Mouse (Mus musculus): ENCODE measurements around the gene Ifitm5.

The Ifitm5 gene

DNA sequence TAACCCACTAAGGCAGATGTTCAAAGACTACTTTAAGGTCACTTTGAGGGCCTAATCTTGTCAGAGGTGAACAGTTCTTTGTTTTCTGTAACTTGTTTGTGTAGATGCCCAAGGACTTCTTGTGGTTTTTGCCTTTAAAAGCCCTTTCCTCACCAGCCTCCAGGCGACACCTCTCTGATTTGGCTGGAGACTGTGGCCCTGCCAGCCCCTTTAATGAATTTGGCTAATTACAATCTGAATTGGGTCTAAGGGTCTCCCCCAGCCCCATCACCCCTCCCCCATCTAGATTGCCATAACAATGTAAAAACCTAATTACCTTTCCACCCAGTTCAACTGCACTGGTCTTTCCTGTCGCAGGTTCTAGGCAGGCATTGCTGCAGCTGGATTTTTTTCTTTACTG lies 12.6 kb upstream of the Ifitm5 start:
- DNase-seq (ENCODE audit: low read depth in 1 of 2, low spot score in 2 of 2): no peak

DNA sequence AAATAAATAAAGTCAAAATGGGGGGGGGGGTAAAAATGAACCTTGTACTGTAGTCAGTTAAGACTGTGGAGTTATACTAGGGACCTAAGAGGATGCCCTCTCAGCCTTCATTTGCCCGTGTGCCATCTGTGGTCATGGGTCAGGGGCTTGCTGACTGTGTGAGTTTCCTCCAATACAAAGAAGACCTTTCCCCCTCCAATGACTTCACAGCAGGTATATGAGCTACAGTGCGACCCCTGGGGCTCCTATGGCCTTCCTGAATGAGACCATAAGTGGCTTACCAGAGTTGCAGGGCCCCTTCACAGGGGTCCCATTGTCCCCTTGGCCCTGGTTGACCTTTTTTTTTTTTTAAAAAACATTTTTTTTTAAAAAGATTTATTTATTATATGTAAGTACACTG lies 11.3 kb upstream of the Ifitm5 start:
- DNase-seq (ENCODE audit: low read depth in 1 of 2, low spot score in 2 of 2): no peak

DNA sequence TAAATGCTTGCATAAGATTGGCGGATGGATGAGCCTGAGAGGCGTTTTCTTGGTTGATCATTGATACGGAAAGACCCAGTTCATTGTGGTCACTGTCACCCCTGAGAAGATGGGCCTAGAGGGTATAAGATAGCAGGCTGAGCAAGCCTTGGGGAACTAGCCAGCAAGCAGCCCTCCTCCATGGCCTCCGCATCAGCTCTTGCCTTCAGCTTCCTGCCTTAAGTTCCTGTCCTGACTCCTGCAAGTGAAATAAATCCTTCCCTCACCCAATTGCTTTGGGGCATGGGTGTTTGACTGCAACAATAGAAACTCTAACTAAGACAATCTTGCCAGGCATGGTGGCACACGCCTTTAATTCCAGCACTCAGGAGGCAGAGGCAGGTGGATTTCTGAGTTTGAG lies 9.9 kb upstream of the Ifitm5 start:
- no peak for DNase-seq (ENCODE audit: low read depth in 1 of 2, low spot score in 2 of 2)

DNA sequence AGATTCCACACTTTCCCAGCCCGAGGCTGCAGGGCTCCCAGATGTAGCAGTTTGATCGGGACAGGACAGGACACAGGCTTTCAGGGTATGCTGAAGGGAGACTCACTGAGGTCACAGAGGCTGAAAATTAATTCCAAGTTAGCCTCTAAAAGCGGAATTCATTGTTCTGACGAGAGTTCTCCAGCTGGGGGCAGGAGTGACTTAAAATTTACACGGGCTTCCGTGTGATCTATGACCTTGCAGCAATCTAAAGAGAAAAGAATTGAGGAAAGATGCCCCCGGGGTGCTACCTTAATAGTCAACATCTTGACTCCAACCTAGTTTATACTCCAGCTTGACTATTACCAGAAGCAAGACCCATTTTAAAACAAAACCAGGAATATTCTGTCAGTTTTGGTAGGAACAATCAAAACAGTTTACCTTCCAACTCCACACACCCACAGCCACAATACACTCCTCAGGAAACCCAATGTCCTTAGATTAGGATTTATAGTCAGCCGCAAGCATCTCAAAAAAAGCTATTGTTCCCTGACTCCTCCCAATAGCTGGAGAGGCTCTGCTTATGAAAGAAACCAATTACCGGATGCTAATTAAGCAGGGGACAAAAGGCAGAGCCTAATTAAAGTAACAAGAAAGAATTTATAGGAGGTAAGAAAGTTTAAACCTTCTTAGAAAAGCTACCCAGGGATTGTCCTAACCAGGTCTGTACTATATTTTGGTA lies 9.2 kb upstream of the Ifitm5 start:
- DNase-seq (ENCODE audit: low read depth in 1 of 2, low spot score in 2 of 2): peak in 1 of 2 experiments; percentile 38

DNA sequence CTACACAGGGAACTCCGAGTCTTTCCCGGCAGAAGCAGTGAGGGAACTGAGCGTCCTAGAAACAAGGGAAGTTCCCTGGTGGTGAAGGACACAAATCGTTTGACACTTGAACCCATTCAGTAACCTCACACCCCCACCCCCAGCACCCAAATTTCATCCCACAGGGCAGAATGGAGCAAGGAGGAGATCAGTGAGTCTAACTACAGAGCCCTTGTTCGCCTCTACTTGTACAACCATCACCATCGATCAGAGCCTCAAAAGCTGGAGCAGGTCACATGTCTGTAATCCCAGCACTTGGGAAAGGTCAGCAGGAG lies 6.4 kb upstream of the Ifitm5 start:
- DNase-seq (ENCODE audit: low read depth in 1 of 2, low spot score in 2 of 2): no peak

DNA sequence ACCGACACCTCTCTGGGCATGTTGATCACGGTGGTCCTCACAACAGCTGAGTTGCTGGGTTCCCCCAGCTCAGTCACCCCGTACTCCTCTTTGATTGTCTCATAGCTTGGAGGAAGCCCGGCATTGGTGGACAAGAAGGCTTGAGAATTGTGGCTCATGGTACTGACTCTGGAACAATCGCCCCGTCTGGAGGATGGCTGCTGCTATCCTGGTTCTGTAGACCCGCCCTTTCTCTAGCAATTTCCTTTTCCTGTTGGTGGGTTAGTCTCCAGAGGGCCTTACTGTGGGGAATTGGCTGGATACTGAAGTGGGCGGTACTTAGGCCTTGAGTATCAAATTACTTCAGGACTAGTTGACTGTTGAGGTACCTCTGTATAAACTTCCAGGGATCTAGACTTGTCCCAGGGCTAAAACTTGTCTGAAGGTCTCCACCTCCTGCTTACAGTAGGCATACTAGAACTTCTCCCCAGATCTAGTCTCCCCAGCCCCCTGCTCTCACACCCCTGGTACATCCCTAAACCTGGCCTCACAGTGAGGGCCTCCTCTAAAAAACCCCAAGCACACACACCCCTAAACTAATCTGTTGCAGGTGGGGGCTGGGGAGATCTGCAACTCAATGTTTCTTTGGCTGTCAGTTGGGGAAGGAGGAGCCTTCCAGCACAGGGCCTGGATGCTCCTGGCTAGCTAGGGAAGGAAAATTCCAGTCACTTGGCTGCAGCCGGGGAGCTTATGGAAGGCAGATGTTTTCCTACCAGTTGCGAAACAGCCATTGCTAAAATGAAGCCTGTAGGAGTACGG lies 5.9 kb upstream of the Ifitm5 start, which contains the start of the genes Gm45717 and Ifitm2:
TSS of gene Gm45717 (minus strand) at position 180 of the 798 bp plus-strand sequence.
TSS of gene Ifitm2 (minus strand) at position 230 of the 798 bp plus-strand sequence.
- DNase-seq (ENCODE audit: low read depth in 1 of 2, low spot score in 2 of 2): no peak

DNA sequence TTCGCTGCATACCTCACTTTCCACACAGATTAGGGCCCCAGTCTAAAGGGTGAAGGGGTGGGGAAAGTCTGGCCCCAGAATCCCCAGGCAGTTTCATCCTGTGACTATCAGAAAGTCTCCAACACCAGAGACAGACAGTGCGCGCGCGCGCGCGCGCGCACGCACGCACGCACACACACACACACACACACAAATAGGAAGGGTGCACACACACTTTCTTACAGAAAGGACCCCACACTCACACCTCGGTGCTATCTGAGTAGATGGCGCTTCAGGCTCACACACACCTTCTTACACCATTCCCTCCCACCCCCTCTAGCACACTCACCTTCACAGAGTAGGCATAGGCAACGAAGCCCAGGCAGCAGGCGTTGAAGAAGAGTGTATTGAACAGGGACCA lies 5.3 kb upstream of the Ifitm5 start:
- no peak for DNase-seq (ENCODE audit: low read depth in 1 of 2, low spot score in 2 of 2)

DNA sequence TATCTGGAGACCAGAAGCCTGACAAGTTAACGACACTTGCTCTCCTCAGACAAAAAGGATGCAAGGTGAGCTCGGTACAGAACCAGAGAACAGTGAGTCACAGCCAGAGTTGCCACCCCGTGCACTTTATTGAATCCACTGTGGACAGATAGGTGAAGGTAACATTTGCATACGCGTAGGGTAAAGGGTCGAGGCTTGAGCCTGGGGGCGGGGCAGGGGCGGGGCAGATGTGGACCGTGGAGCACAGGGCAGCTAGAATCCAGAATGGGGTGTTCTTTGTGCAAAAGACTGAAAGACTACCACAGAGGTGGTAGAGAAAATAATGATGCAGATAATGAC lies 4.6 kb upstream of the Ifitm5 start:
- DNase-seq (ENCODE audit: low read depth in 1 of 2, low spot score in 2 of 2): no peak

DNA sequence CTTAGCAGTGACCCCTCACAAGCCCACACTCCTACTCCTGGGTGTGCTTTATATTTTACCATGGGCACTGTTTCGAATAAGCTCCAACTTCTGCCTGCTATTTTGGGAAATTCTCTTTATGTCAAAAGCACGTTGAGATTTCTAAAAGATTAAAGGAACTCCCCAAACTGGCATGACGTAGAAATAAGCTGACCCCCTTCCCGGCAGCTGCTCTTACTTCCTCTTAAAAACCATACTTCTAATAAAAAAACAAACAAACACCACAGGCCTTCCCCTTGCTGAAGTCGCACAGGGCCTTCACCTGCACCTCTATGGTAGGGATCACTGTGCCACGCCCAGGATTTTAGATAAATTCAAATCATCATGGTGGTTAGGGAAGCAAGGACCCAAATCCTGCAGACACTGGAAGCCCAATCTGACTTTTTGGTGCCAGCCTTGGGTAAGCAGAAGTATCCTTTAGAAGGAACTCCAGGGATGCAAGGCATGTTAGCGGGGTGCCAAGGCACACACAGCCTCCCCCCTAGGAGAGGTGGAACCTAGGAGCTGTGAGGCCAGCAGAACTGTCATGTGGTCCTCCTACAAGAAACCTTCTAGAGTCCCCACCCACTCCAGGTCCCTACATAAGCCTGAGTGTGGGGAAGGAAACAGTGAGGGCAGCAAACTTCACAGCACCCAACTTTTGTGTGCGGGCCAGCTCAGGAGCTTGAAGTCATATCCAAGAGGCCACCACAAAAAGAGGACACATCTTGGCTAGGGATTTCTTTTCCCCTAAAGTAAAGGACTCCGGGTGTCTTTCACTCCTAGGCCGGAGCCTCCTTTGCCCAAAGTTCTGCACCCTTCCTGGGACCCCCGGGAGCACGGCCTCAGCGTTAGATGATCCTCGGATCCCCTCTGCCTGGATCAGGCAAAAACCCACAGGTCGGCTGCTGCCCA lies 4.0 kb upstream of the Ifitm5 start:
- peak; percentile 33 to 57 for DNase-seq (ENCODE audit: low read depth in 1 of 2, low spot score in 2 of 2)

DNA sequence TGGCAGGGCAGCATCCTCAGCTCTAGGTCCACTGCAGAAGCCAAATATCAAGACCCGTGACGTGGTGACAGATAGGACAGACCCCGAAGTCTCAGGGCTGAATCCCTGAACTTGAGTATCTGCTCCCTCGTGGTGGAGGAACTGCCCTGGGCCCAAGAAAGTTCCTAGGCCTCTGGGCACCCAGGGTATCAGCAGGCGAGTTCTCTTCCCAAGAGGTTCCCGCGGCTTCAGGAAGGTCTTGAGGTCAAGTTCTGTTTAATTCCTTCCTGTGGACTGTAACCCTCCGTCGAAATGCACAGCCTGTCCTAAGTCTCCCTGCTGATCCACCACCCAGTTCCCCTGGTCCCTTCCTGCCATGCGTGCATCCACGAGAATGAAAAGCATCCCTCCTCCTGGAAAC lies 3.0 kb upstream of the Ifitm5 start:
- DNase-seq (ENCODE audit: low read depth in 1 of 2, low spot score in 2 of 2): no peak

DNA sequence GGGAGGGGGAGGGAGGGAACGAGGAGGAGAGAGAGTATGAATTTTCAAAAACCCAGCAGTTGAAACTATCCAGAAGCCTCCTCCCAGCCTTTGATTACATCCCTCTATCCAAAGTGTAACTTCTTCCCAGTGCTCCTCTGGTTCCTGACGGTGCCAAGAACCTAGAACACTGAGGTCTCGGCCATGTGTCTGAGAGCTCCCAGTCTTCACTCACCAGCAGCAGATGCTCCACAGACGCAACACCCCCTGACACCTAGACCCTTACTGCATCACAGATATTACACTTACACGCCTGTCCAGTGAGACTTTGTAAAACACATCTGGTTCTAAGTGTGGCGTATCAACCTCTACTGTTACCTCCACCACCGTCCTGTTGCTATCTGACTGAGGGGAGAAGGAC lies 2.4 kb upstream of the Ifitm5 start:
- DNase-seq (ENCODE audit: low read depth in 1 of 2, low spot score in 2 of 2): no peak

DNA sequence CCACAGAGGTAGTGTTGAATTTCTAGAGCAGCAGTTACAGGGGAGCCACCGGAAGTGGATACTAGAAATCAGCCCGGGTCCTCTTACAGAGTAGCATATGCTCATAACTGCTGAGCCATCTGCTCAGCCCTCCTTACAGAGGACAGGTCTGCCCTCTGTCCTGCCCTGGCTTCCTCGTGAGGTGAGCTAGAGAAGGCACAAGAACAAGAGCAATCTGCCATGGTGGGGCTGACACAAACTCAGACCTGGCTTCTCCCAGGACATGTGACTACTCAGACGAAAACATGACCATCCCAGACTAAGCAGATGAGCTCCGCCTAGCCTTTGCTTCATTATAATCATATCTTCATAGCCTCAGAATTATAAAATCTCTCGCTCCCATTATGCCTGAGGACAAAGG lies 1.7 kb upstream of the Ifitm5 start:
- no peak for DNase-seq (ENCODE audit: low read depth in 1 of 2, low spot score in 2 of 2)

DNA sequence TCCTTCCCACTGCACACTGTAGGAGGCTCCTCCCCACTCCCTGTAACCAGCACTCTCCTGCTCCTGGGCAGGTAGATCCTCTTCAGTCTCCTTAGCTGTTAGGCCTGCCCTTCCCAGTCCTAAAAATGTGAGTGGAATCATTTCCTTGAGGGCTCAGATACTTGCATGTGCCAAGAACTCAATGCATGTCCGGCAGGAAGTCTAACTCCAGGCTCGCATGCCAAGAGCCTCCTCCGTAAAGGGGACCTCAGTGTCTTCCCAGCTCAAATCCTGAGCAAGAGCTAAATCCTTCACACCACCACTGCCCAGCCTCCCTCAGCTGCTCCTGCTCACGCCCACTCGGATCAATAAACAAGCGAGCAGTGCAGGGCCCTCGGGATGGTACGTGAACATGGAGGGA lies 960 bp upstream of the Ifitm5 start:
- no peak for DNase-seq (ENCODE audit: low read depth in 1 of 2, low spot score in 2 of 2)

DNA sequence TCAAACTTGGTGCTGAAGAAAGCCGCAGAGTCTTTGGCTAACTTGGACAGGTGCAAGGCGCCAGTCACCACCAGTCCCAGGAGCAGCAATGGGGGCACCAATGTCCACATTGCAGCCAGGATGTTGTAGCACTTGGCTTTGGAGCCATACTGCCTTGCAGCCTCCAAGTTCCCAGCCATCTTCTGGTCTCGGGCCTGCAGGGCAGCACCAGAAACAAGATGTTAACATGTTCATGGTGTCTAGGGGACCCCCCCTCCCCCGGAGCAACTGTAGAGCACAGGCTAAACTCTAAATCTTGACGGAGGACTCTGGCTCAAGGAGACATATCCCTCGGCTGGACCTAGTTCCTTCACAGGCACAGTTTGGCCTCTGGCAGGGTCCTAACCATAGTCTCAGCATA lies 836 bp downstream of the Ifitm5 start:
- DNase-seq (ENCODE audit: low read depth in 1 of 2, low spot score in 2 of 2): no peak

DNA sequence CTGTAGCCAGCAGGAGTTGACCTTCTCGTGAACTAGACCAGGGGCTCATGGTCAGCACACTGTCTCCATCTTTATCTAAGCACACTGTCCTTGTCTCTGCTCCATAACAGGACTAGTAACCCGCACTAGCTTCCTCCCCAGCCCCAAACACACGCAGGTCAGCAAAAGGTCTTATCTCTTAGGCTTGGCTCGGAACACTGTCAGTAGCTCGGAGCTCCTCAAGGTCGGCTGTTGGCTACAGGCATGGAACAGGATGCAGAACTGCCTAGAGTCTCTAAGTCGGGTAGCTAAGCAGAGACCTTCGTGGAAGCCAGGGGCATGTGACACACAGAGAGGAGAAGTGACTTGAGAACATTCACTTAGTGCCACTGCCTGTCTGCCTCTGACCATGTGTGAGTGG lies 1.9 kb downstream of the Ifitm5 start:
- no peak for DNase-seq (ENCODE audit: low read depth in 1 of 2, low spot score in 2 of 2)

DNA sequence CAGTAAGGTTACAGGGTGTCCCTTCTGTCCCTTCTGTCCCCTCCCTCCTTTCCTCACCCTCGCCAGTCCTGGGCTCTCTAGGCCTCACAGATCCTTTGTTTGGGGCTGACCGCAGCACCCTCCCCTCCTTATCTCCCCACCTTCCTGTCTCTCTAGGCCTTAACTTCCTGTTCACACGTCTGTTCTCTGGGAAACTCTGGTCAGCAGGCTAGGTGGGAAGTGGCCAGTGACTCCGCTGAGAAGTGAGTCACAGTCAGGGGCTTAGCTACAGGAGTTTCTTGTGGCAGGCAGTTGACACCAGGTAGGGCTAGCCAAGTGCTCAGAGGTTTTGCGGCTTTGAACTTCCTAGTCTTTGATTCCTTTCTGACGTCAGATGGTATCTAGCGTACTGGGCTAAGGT lies 3.1 kb downstream of the Ifitm5 start:
- no peak for DNase-seq (ENCODE audit: low read depth in 1 of 2, low spot score in 2 of 2)

DNA sequence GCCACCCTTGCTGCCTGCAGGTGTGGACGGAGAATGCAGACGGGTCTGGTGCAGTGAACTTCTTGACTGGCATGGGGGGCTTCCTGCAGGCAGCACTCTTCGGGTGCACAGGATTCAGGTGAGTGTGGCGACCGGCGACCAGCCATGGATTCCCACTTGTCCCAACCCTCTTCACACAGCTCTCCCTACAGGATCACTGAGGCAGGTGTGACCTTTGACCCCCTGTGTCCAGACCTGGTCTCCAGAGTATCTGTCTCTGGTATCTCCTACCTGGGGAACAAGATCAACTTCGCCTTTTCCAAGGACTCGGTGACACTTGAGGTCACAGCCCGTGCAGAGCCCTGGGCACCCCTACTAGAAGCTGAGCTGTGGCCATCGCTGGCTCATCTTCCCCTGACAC lies 3.8 kb downstream of the Ifitm5 start:
- DNase-seq (ENCODE audit: low read depth in 1 of 2, low spot score in 2 of 2): no peak

DNA sequence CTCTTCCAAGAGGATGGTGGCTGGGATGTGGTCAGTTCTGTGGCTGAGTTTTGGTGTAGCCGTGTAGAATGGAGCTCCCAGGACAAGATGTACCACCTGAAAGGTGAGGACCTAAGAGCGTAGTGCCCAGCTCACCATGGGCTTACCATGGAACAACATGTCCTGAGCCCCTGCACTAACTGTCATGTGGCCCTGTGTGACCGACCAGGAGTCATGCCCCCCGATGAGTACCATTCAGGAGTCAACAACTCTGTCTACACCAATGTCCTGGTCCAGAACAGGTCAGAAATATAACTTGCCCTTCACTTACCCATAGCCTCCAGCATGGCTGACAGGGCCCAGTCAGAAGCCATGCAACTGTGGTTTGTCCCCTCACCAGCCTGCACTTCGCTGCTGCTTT lies 4.8 kb downstream of the Ifitm5 start:
- no peak for DNase-seq (ENCODE audit: low read depth in 1 of 2, low spot score in 2 of 2)

DNA sequence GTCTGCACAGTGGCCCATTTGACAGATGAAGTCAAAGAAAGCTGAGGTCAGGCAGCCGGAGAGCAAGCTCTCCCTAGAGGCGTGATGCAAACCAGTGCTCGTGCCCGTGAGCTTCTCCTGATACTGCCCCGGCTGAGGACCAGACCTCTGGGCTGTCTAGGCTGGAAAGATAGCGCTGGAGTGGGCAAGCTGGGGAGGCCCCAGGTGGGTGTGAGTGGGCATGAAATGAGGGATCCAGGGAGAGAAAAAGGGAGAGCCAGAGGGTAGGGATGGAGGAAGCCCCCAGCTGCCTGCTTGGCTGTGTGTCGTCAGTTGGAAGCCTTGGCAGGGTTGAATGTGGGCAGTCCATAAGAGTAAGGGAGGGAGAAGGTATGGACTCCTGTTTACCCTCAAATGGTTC lies 5.9 kb downstream of the Ifitm5 start:
- no peak for DNase-seq (ENCODE audit: low read depth in 1 of 2, low spot score in 2 of 2)

DNA sequence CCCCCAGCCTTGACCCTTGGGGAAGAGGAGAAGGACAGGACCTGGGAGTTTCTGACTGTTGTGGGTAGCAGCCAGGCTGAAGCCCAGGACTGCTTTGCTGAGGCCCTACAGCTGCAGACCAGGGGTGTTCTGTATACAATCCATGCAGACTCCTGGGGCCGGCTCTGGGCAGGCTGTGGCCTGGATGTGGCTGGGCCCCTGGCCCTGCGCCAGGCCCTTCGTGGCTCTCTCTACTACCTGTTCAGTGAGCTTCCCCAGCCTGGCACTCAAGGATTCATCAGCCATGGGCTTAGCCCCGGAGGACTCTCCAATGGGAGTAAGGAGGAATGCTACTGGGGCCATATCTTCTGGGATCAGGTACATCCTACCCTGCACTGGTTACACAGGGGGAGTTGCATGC lies 6.7 kb downstream of the Ifitm5 start:
- no peak for DNase-seq (ENCODE audit: low read depth in 1 of 2, low spot score in 2 of 2)

DNA sequence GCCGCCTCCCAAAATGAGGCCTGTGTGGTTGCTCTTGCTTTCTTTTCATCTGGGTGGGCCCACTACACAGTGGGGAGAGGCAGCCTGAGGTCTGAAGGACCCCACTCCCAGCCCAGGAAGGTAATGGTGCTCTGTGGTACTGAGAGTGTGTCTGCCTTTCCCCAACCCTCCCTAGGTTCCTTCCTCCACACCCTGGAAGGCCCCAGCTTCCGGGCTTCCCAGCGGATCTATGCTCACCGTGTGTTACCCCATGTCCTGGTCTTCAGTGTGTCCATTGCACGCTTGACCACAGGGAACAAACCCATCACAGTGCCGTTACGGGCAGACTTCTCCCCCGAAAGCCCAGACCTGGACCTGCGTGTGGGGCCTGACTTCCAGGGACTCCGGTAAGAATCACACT lies 7.3 kb downstream of the Ifitm5 start:
- no peak for DNase-seq (ENCODE audit: low read depth in 1 of 2, low spot score in 2 of 2)

DNA sequence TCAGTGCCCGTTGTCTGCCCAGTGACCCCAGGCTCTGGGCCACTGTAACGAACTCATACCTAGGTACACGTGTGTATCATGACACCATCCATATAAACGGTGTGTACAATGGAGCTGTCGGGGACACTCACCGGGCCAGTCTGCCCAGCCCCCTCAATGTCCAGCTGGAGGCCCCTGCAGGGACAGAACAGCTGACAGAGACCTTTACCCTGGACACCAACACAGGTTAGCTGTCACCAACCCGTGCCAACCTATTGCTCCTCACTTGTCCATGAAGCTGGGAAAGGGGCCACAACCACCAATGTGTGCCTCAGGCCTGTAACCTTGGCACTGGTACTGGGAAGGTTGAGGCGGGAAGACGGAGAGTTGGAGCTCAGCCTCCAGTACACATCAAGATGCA lies 7.8 kb downstream of the Ifitm5 start:
- DNase-seq (ENCODE audit: low read depth in 1 of 2, low spot score in 2 of 2): no peak
